Mouse (Mus musculus) hindbrain, embryonic 16.5 days (tissue): Measurements from ENCODE around the gene Celsr2. TPM values are rescaled to one million over a fixed set of nuclear protein-coding genes. Genes with fewer than 3 reads are reported as not detected.
A peak's percentile ranks its signal among the peaks of the same experiment; 100 is the strongest.

Experiments used
- ATAC-seq: fragments of 200-750 bp; cut with Nextera tagmentation; 2 replicates; pipeline ENCODE4 v1.8.0; 2017; ENCODE audit warnings: moderate TSS enrichment, moderate library complexity
- H3K27ac ChIP-seq: fragments of 300-500 bp; sonication (generic); 2 replicates; pipeline ENCODE4 v1.5.1; 2014; ENCODE audit warnings: low read depth, mild to moderate bottlenecking, control low read depth, low read length, moderate library complexity
- H3K27me3 ChIP-seq: fragments of 300-500 bp; sonication (generic); replicated peaks from 2 replicates; pipeline ENCODE4 v1.6.1; 2014; ENCODE audit warnings: low read length; ENCODE audit not compliant: control insufficient read depth, insufficient read depth
- H3K36me3 ChIP-seq: fragments of 300-500 bp; sonication (generic); 2 replicates; pipeline ENCODE4 v1.6.1; 2014; ENCODE audit warnings: mild to moderate bottlenecking, low read length, moderate library complexity, mixed read lengths; ENCODE audit not compliant: control insufficient read depth, insufficient read depth
- H3K4me1 ChIP-seq: fragments of 300-500 bp; sonication (generic); 2 replicates; pipeline ENCODE4 v1.6.1; 2014; ENCODE audit warnings: low read depth, low read length; ENCODE audit not compliant: control insufficient read depth, insufficient read depth
- H3K4me2 ChIP-seq: fragments of 300-500 bp; sonication (generic); 2 replicates; pipeline ENCODE4 v1.6.1; 2014; ENCODE audit warnings: mild to moderate bottlenecking, low read length, control low read depth, moderate library complexity
- H3K4me3 ChIP-seq: fragments of 300-500 bp; sonication (generic); 2 replicates; pipeline ENCODE4 v1.5.1; 2014; ENCODE audit warnings: mild to moderate bottlenecking, low read length, control low read depth, moderate library complexity
- H3K9ac ChIP-seq: fragments of 300-500 bp; sonication (generic); 2 replicates; pipeline ENCODE4 v1.6.1; 2014; ENCODE audit warnings: low read depth, mild to moderate bottlenecking, control low read depth, low read length, moderate library complexity
- H3K9me3 ChIP-seq: fragments of 300-500 bp; sonication (generic); 2 replicates; pipeline ENCODE4 v1.6.1; 2014; ENCODE audit warnings: mild to moderate bottlenecking, low read length, moderate library complexity; ENCODE audit not compliant: control insufficient read depth
- WGBS: fragments of 180-500 bp; shearing (Covaris S2); extraction: QIAGEN DNeasy Blood & Tissue Kit; methylation state at CpG from one replicate; pipeline ENCODE4 v1.1.7; 2014; 5-methylcytosine and 5-hydroxymethylcytosine counted together
- polyA plus RNA-seq: library from polyadenylated mRNA; unstranded; fragments of >200 nt; fragmentation: Nextera tagmentation; extraction: Ambion mirVana; gene quantifications from 2 replicates; pipeline ENCODE4 v1.2.1, GENCODE M21; 2015

Gene Celsr2
- polyA plus RNA-seq, 1 experiment from 2014 or later = 34.7 TPM

- peak overlapping the region; percentile 91 for H3K27ac ChIP-seq
- peaks cover 30% of the 10 kb centered on the region for H3K4me1 ChIP-seq
- H3K4me3 ChIP-seq = peak overlapping the region; percentile 82
- no peaks in the 10 kb centered on the region; the same call in 1 of the 2 replicates for H3K9me3 ChIP-seq
- no peaks in the 10 kb centered on the region; the same call in 1 of the 2 replicates for H3K27me3 ChIP-seq
- peaks cover 21% of the 10 kb centered on the region for H3K36me3 ChIP-seq
- peak overlapping the region; percentile 96 for H3K9ac ChIP-seq
- peak; percentile 83 for ATAC-seq
- peak overlapping the region; percentile 91 for H3K4me2 ChIP-seq
- under 1% methylated on average over 48 of the region's 48 CpGs for WGBS
These were observed 475 bp upstream of the Celsr2 start for GRCm38 (mm10) chr3:108415831-108416223.

DNA sequence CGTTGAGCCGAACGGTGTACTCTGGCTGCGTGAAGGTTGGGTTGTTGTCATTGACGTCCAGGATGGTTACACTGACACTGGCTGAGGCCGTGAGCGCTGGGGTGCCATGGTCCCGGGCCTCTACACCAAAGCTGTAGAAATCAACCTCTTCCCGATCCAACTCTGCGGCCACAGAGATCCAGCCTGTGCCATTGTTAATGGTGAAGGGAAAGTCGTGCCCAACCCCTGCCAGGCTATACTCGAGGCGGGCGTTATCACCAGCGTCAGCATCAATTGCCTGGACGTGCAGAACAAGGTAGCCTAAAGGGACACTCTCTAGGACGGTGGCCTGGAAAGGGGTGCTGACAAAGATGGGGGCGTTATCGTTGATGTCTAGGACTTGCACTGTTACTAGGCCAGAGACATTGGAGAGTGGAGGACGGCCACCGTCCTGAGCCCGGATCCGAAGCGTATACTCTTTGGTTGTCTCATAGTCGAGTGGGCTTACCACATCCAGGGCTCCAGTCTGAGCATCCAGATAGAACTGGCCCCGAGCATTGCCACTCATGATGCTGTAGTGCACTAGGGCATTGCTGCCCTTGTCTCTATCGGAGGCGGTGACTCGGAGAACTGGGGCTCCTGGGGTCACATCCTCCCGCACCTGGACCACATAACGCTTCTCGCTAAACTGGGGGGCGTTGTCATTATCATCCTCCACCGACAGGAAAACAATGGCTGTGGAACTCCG, 1.6 kb downstream of the Celsr2 start:
- no peak for ATAC-seq
- no peak overlapping the region for H3K4me3 ChIP-seq
- H3K4me2 ChIP-seq = no peak overlapping the region; the same call in 1 of the 2 replicates
- no peaks in the 10 kb centered on the region; the same call in 1 of the 2 replicates for H3K27me3 ChIP-seq
- WGBS = 96% methylated on average over 35 of the region's 35 CpGs
- no peaks in the 10 kb centered on the region; the same call in 1 of the 2 replicates for H3K9me3 ChIP-seq
- peaks cover 46% of the 10 kb centered on the region for H3K4me1 ChIP-seq
- H3K27ac ChIP-seq = no peak overlapping the region
- H3K36me3 ChIP-seq = peaks cover 21% of the 10 kb centered on the region
- no peak overlapping the region for H3K9ac ChIP-seq

DNA sequence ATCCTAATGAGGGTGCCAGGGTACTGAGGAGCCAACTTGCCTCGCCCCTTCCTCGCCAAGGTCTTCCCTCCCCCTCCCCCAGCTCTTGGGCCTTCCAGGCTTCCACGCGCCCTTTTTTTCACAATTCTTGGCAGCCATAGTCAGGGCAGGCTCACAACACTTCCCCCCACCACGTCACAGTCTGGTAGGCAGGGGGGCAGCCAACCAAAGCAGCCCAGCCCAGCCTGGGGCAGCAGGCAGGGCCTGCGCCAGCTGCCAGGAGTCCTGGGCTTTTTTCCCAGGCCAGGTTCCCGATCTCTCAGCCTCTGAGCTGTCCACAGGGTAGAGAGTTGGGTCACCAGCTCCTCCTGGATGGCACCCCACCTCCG, 3.6 kb downstream of the Celsr2 start:
- Histone ChIP-seq H3K4me2 (peak overlapping the region; percentile 76), H3K9me3 (no peaks in the 10 kb centered on the region; the same call in 1 of the 2 replicates), H3K4me3 (peak overlapping the region; percentile 40), H3K36me3 (peaks cover 25% of the 10 kb centered on the region), H3K4me1 (peaks cover 49% of the 10 kb centered on the region), H3K9ac (peak overlapping the region; percentile 72), H3K27me3 (no peaks in the 10 kb centered on the region), H3K27ac (peak overlapping the region; percentile 87)
- peak; percentile 67 for ATAC-seq
- WGBS = 12% methylated on average over 8 of the region's 8 CpGs

- Histone ChIP-seq H3K4me2 (peak overlapping the region; percentile 76), H3K4me3 (peak overlapping the region; percentile 40), H3K36me3 (peaks cover 30% of the 10 kb centered on the region), H3K27ac (peak overlapping the region; percentile 87), H3K9me3 (no peaks in the 10 kb centered on the region; the same call in 1 of the 2 replicates), H3K4me1 (peaks cover 55% of the 10 kb centered on the region), H3K27me3 (no peaks in the 10 kb centered on the region), H3K9ac (peak overlapping the region; percentile 72)
- ATAC-seq = peak; percentile 13
- 12% methylated on average over 5 of the region's 5 CpGs for WGBS
These were observed 4.2 kb downstream of the Celsr2 start for GRCm38 (mm10) chr3:108411026-108411753.

DNA sequence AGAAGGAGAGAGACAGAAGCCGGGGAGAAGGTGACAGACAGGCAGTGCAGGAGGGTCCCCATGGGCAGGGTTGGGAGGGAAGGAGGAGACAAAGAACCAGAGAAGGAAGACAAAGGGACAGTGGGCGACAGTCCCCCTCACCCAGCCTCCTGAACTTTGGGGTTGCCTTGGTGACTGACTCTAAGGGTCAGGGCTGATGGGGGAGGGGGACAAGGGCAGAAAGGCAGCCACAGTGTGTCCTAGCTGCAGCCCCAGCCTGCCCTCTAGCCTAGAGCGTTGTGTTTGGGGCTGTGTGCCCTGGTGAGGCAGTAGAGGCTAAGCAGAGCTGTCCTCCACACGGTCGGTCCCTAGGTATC, 5.0 kb downstream of the Celsr2 start:
- Histone ChIP-seq H3K36me3 (peaks cover 31% of the 10 kb centered on the region), H3K9ac (peak overlapping the region; percentile 72), H3K4me3 (peak overlapping the region; percentile 40), H3K4me1 (peaks cover 63% of the 10 kb centered on the region), H3K4me2 (peak overlapping the region; percentile 76), H3K27me3 (no peaks in the 10 kb centered on the region), H3K9me3 (no peaks in the 10 kb centered on the region; the same call in 1 of the 2 replicates), H3K27ac (peak overlapping the region; percentile 87)
- ATAC-seq = peak; percentile 21; the same call in 1 of the 2 replicates
- 9% methylated on average over 5 of the region's 5 CpGs for WGBS

DNA sequence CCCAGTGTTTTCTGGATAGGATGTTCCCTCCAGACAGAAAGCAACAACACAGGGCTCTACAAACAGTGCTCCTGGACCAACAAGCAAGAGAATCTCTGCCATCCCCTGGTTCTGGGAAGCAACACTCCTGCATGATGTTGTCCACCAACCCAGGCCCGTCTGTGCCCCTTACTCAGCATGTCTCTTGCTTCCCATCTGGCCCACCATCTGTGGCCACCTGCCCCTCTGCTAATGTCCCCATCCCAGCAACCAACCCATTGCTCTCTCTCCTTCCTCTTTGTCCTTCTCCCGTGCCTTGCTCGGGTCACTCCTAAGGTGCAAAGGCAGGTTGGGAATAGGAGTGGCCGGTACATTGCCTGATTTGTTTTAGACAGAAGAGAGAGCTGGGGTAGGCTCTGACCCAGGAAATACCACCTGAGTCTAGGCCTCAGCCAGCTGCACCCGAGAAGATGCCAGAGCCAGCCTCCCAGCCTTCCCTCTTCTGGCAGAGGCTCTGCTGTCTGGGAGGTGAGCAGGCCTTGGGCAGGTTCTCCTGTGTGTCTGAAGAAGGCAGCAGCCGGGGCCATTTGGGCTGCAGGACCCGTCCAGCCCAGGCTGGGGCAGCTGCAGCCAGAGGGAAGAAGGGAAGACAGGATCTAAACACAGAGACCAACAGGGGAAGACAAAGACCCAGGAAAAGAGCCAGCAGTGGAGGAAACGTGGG, 5.5 kb downstream of the Celsr2 start:
- Histone ChIP-seq H3K27me3 (no peaks in the 10 kb centered on the region), H3K4me3 (peak overlapping the region; percentile 40), H3K4me1 (peaks cover 64% of the 10 kb centered on the region), H3K9ac (peak overlapping the region; percentile 72), H3K36me3 (peaks cover 31% of the 10 kb centered on the region), H3K4me2 (peak overlapping the region; percentile 76), H3K27ac (peak overlapping the region; percentile 87), H3K9me3 (no peaks in the 10 kb centered on the region; the same call in 1 of the 2 replicates)
- 12% methylated on average over 8 of the region's 8 CpGs for WGBS
- ATAC-seq = peak; percentile 14; the same call in 1 of the 2 replicates

DNA sequence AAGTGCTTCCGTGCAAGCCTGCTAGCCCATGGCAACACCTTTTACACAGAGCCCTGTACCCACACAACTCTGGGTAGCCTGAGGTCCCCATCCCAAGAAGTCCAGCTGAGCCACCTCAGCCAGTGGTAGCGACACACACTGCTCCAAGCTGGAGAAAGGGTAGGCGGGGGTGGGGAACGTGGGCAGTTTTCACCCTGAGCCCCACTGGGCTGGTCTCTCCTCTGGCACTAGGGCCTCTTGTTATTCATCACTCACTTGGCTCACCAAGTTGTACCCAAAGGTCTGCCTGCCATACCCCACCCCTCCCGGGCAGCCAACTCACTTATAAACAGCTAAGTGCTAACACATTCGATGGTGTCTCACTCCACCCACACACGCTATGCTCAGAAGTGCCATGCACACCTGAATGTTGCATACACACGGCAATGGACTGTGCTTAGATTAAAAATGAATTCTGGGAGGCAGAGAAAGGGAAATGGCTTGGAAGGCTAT, 6.8 kb downstream of the Celsr2 start:
- H3K4me1 ChIP-seq = peaks cover 58% of the 10 kb centered on the region
- no peak overlapping the region for H3K9ac ChIP-seq
- H3K36me3 ChIP-seq = peaks cover 33% of the 10 kb centered on the region
- no peak overlapping the region for H3K27ac ChIP-seq
- no peak for ATAC-seq
- H3K4me2 ChIP-seq = no peak overlapping the region
- H3K4me3 ChIP-seq = no peak overlapping the region
- WGBS = 76% methylated on average over 8 of the region's 8 CpGs
- H3K9me3 ChIP-seq = no peaks in the 10 kb centered on the region; the same call in 1 of the 2 replicates
- no peaks in the 10 kb centered on the region for H3K27me3 ChIP-seq

- no peak overlapping the region for H3K4me3 ChIP-seq
- no peaks in the 10 kb centered on the region for H3K9me3 ChIP-seq
- peaks cover 29% of the 10 kb centered on the region for H3K36me3 ChIP-seq
- peaks cover 56% of the 10 kb centered on the region for H3K4me1 ChIP-seq
- ATAC-seq = no peak
- 59% methylated on average over 24 of the region's 24 CpGs for WGBS
- peak overlapping the region; percentile 70 for H3K27ac ChIP-seq
- H3K4me2 ChIP-seq = no peak overlapping the region; the same call in 1 of the 2 replicates
- no peaks in the 10 kb centered on the region for H3K27me3 ChIP-seq
- no peak overlapping the region for H3K9ac ChIP-seq
These were observed 9.0 kb downstream of the Celsr2 start for GRCm38 (mm10) chr3:108406306-108406885.
